Mouse (Mus musculus): ENCODE data around the gene Nkx2-5. TPM values are rescaled to one million over a fixed set of nuclear protein-coding genes. Genes with fewer than 3 reads are reported as not detected.
A peak's percentile ranks its signal among the peaks of the same experiment; 100 is the strongest.

The Nkx2-5 gene
- total and polyA plus RNA-seq, 3 experiments, result 87.1 to 104 (median 96.3) TPM

GRCm38 (mm10) chr17:26864343-26864742 lies 19.5 kb upstream of the Nkx2-5 start:
- H3K27ac ChIP-seq, result peak overlapping the region; percentile 85
- no peak for TF ChIP-seq CTCF (IDR thresholded peaks at IDR 0.05)
- no peak for TF ChIP-seq POLR2A (IDR thresholded peaks at IDR 0.05; ENCODE audit: insufficient read depth, low read depth, low read length)
- no peak for TF ChIP-seq EP300 (IDR thresholded peaks at IDR 0.05; ENCODE audit: insufficient read depth, low read depth, low read length)
- WGBS, result 28% methylated on average over 5 of the region's 5 CpGs
- no peak for DNase-seq
- H3K9ac ChIP-seq (ENCODE audit: low read depth, low read length), result peak overlapping the region; percentile 37; the same call in 1 of the 2 replicates
- H3K4me1 ChIP-seq (ENCODE audit: control insufficient read depth, insufficient read depth, low read length), result peaks cover 4% of the 10 kb centered on the region; the same call in 1 of the 2 replicates
- no peak overlapping the region for H3K4me3 ChIP-seq
- H3K36me3 ChIP-seq (ENCODE audit: control insufficient read depth, insufficient read depth, low read length), result no peaks in the 10 kb centered on the region; the same call in 1 of the 2 replicates
- no peaks in the 10 kb centered on the region for H3K79me2 ChIP-seq (replicated peaks; ENCODE audit: control insufficient read depth, insufficient read depth, low read length)
- intact Hi-C loops (cut with DNase I), result no loop called here
- H3K27me3 ChIP-seq (ENCODE audit: control insufficient read depth, insufficient read depth, low read length), result no peaks in the 10 kb centered on the region

DNA sequence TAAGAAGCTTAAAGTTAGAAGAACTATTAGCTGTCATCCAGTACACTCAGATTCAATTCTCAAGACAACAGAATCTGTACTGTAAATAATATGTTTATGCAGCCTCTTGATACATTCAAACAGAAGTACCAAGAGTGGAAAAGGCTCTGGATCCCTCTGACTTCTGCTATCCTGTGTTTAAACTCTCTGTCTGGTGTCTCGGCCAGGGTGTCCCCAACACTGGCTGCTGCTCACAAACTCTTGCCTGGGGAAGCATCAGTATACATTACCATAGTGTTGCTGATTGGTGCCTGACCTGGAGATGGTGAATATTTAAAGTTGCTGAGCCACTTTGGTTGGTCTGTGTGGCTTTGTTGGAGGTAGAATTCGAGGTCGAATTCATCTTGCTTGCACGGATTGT lies 17.0 kb upstream of the Nkx2-5 start:
- WGBS, result 49% methylated on average over 4 of the region's 4 CpGs

GRCm38 (mm10) chr17:26861383-26861782 lies 16.6 kb upstream of the Nkx2-5 start:
- intact Hi-C loops (cut with DNase I), result no loop called here
- DNase-seq, result peak; percentile 58 to 77
- no peaks in the 10 kb centered on the region for H3K79me2 ChIP-seq (replicated peaks; ENCODE audit: control insufficient read depth, insufficient read depth, low read length)
- WGBS, result 3% methylated on average over 6 of the region's 6 CpGs
- no peaks in the 10 kb centered on the region; the same call in 1 of the 2 replicates for H3K4me1 ChIP-seq (ENCODE audit: control insufficient read depth, insufficient read depth, low read length)
- H3K27ac ChIP-seq, result peak overlapping the region; percentile 75
- H3K4me3 ChIP-seq, result no peak overlapping the region
- no peak overlapping the region for H3K9ac ChIP-seq (ENCODE audit: low read depth, low read length)
- no peaks in the 10 kb centered on the region; the same call in 1 of the 2 replicates for H3K36me3 ChIP-seq (ENCODE audit: control insufficient read depth, insufficient read depth, low read length)
- no peak for TF ChIP-seq POLR2A (IDR thresholded peaks at IDR 0.05; ENCODE audit: insufficient read depth, low read depth, low read length)
- TF ChIP-seq EP300 (IDR thresholded peaks at IDR 0.05; ENCODE audit: insufficient read depth, low read depth, low read length), result 0 out of 2 replicates have a peak, but pooled peaks have one; percentile 31
- peaks cover 7% of the 10 kb centered on the region for H3K27me3 ChIP-seq (ENCODE audit: control insufficient read depth, insufficient read depth, low read length)

More for the DNA sequence above, 17.0 kb upstream of the Nkx2-5 start:
- no peaks in the 10 kb centered on the region for H3K79me2 ChIP-seq (replicated peaks; ENCODE audit: control insufficient read depth, insufficient read depth, low read length)
- no peaks in the 10 kb centered on the region; the same call in 1 of the 2 replicates for H3K36me3 ChIP-seq (ENCODE audit: control insufficient read depth, insufficient read depth, low read length)
- H3K27me3 ChIP-seq (ENCODE audit: control insufficient read depth, insufficient read depth, low read length), result peaks cover 7% of the 10 kb centered on the region
- intact Hi-C loops (cut with DNase I), result no loop called here
- H3K4me3 ChIP-seq, result no peak overlapping the region
- no peak overlapping the region for H3K9ac ChIP-seq (ENCODE audit: low read depth, low read length)
- TF ChIP-seq POLR2A (IDR thresholded peaks at IDR 0.05; ENCODE audit: insufficient read depth, low read depth, low read length), result no peak
- no peak for TF ChIP-seq EP300 (IDR thresholded peaks at IDR 0.05; ENCODE audit: insufficient read depth, low read depth, low read length)
- TF ChIP-seq CTCF (IDR thresholded peaks at IDR 0.05), result no peak
- DNase-seq, result no peak
- H3K4me1 ChIP-seq (ENCODE audit: control insufficient read depth, insufficient read depth, low read length), result no peaks in the 10 kb centered on the region; the same call in 1 of the 2 replicates
- peak overlapping the region; percentile 75 for H3K27ac ChIP-seq

GRCm38 (mm10) chr17:26860906-26861305 lies 16.1 kb upstream of the Nkx2-5 start:
- Histone ChIP-seq H3K27me3 (ENCODE audit: control insufficient read depth, insufficient read depth, low read length) (peaks cover 7% of the 10 kb centered on the region), H3K4me1 (ENCODE audit: control insufficient read depth, insufficient read depth, low read length) (no peaks in the 10 kb centered on the region; the same call in 1 of the 2 replicates), H3K4me3 (no peak overlapping the region), H3K9ac (ENCODE audit: low read depth, low read length) (0 out of 2 replicates have a peak overlapping the region, but pooled peaks have one; percentile 36), H3K79me2 (replicated peaks; ENCODE audit: control insufficient read depth, insufficient read depth, low read length) (no peaks in the 10 kb centered on the region), H3K36me3 (ENCODE audit: control insufficient read depth, insufficient read depth, low read length) (no peaks in the 10 kb centered on the region; the same call in 1 of the 2 replicates), H3K27ac (peak overlapping the region; percentile 56)
- no peak for DNase-seq
- TF ChIP-seq POLR2A (IDR thresholded peaks at IDR 0.05; ENCODE audit: insufficient read depth, low read depth, low read length) (no peak), EP300 (IDR thresholded peaks at IDR 0.05; ENCODE audit: insufficient read depth, low read depth, low read length) (no peak), CTCF (IDR thresholded peaks at IDR 0.05) (no peak)
- WGBS, result 38% methylated on average over 4 of the region's 4 CpGs
- intact Hi-C loops (cut with DNase I), result no loop called here

- intact Hi-C loops (cut with DNase I), result no loop called here
- 40% methylated on average over 4 of the region's 4 CpGs for WGBS
Observed at GRCm38 (mm10) chr17:26852262-26852661, 7.5 kb upstream of the Nkx2-5 start.

DNA sequence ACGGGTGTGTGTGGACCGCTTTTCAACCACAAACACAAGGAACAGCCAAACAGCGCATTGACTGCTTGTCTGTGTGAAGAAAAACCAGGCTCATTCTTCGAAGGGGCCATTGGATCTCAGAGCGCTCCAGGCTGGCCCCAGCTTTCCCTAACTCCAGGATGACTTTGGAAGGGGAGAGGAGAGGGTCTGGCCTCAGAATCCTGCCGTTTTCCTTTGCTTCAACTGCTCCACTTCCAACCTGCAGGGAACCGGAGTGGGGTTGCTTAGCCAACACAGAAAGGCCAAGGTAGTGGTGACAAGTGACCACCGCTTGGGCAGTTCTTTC lies 6.3 kb upstream of the Nkx2-5 start:
- Histone ChIP-seq H3K9ac (ENCODE audit: low read depth, low read length) (peak overlapping the region; percentile 58), H3K4me1 (ENCODE audit: control insufficient read depth, insufficient read depth, low read length) (no peaks in the 10 kb centered on the region), H3K27ac (peak overlapping the region; percentile 91), H3K36me3 (ENCODE audit: control insufficient read depth, insufficient read depth, low read length) (no peaks in the 10 kb centered on the region), H3K27me3 (ENCODE audit: control insufficient read depth, insufficient read depth, low read length) (peaks cover 8% of the 10 kb centered on the region), H3K79me2 (replicated peaks; ENCODE audit: control insufficient read depth, insufficient read depth, low read length) (no peaks in the 10 kb centered on the region), H3K4me3 (peak overlapping the region; percentile 51)
- intact Hi-C loops (cut with DNase I), result loop anchor here (2.0 kb wide), 1 partner anchor 34 kb away; no protein-coding TSS in a partner anchor
- DNase-seq, result no peak
- 34% methylated on average over 8 of the region's 8 CpGs for WGBS
- TF ChIP-seq POLR2A (IDR thresholded peaks at IDR 0.05; ENCODE audit: insufficient read depth, low read depth, low read length) (no peak), EP300 (IDR thresholded peaks at IDR 0.05; ENCODE audit: insufficient read depth, low read depth, low read length) (no peak), CTCF (IDR thresholded peaks at IDR 0.05) (no peak)

More at GRCm38 (mm10) chr17:26852262-26852661, 7.5 kb upstream of the Nkx2-5 start:
- H3K4me3 ChIP-seq, result peak overlapping the region; percentile 20; the same call in 1 of the 2 replicates
- DNase-seq, result no peak
- H3K36me3 ChIP-seq (ENCODE audit: control insufficient read depth, insufficient read depth, low read length), result no peaks in the 10 kb centered on the region
- H3K27me3 ChIP-seq (ENCODE audit: control insufficient read depth, insufficient read depth, low read length), result peaks cover 8% of the 10 kb centered on the region
- peak overlapping the region; percentile 8; the same call in 1 of the 2 replicates for H3K9ac ChIP-seq (ENCODE audit: low read depth, low read length)
- TF ChIP-seq CTCF (IDR thresholded peaks at IDR 0.05), result no peak
- TF ChIP-seq POLR2A (IDR thresholded peaks at IDR 0.05; ENCODE audit: insufficient read depth, low read depth, low read length), result no peak
- TF ChIP-seq EP300 (IDR thresholded peaks at IDR 0.05; ENCODE audit: insufficient read depth, low read depth, low read length), result no peak
- H3K27ac ChIP-seq, result peak overlapping the region; percentile 42
- H3K4me1 ChIP-seq (ENCODE audit: control insufficient read depth, insufficient read depth, low read length), result no peaks in the 10 kb centered on the region
- H3K79me2 ChIP-seq (replicated peaks; ENCODE audit: control insufficient read depth, insufficient read depth, low read length), result no peaks in the 10 kb centered on the region
